Mouse (Mus musculus): ENCODE measurements around the gene Nfe2l2. TPM values are rescaled to one million over a fixed set of nuclear protein-coding genes. Genes with fewer than 3 reads are reported as not detected.

Nfe2l2 gene
- total and polyA plus RNA-seq, 2 experiments from 2014 or later: 7.6 to 12.6 TPM

DNA sequence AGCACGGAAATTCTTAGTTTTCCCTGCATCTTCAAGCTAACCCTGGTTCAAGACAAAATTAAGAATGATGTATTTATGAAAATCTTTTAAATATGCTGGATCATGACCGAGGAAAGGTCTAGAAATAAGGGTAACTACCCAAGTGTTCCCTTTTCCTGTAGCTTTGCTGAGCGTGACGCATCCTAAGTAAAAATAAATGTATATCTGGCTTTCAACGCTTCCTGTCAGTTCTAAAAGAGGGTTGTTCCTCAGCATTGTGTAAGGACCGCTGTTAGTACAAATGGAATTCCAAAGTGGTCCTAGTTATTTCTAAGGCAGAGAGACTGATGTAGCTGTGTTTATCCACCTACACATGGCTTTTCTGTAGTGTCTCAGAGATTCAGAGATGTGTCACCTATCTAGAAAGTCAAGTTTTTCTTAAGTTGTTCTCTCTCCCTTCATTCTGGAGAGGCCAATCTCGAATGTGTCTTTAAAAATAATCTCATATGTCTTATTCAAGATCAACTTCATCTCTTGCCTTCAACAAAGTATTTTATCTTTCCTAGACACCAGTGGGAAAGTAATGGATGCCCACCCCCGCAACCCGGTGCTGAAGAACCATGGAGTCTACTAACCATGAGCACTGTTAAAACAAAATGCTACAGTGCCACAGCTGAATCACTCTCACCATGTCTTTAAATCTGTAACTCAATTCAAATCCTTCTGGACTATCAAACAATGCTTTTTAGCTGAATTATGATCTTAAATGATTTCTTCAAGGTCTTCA is 2.4 kb downstream of the Nfe2l2 start:
- Histone ChIP-seq H3K27me3 (ENCODE audit: insufficient read depth, low read length) (0 out of 2 replicates have a peak, but pooled peaks cover 4% of the 10 kb centered on the region), H3K27ac (ENCODE audit: low read depth, low read length) (no peak overlapping the region), H3K36me3 (ENCODE audit: insufficient read depth) (no peaks in the 10 kb centered on the region), H3K9ac (no peak overlapping the region), H3K4me3 (ENCODE audit: low read depth, low read length) (no peak overlapping the region), H3K4me1 (ENCODE audit: insufficient read depth) (peaks cover 5% of the 10 kb centered on the region; the same call in 1 of the 2 replicates), H3K4me2 (ENCODE audit: low read depth) (0 out of 2 replicates have a peak overlapping the region, but pooled peaks have one; percentile 79), H3K9me3 (ENCODE audit: low read length) (no peaks in the 10 kb centered on the region)
- ATAC-seq (no peak), DNase-seq (no peak)
- 79% methylated on average over 9 of the region's 9 CpGs for WGBS
- no peak for TF ChIP-seq CTCF (IDR thresholded peaks at IDR 0.05; ENCODE audit: low read depth)

DNA sequence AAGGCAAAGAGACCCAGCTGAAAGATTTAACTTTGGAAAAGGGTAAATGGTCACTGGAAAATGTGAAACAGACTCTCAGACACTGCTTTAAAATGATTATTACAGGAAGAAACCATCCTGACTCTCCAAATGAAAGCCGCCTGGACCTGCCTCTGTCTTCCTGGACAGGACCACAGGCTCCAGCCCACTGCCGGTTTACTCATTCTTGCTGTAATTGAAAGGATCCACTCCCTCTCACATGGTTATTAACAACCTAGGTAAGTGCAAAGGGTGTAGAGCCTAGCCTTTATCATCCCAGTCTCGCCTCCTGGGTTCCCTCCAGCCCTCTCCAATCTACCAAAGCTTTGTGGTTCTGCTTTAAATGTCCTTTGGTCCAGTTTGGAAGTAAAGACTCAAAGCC is 3.2 kb downstream of the Nfe2l2 start:
- no peak overlapping the region for H3K9ac ChIP-seq
- no peak overlapping the region for H3K4me2 ChIP-seq (ENCODE audit: low read depth)
- ATAC-seq: no peak
- no peaks in the 10 kb centered on the region for H3K36me3 ChIP-seq (ENCODE audit: insufficient read depth)
- WGBS: 81% methylated on average over 3 of the region's 3 CpGs
- no peak for TF ChIP-seq CTCF (IDR thresholded peaks at IDR 0.05; ENCODE audit: low read depth)
- no peak for DNase-seq
- H3K4me1 ChIP-seq (ENCODE audit: insufficient read depth): peaks cover 5% of the 10 kb centered on the region; the same call in 1 of the 2 replicates
- H3K27me3 ChIP-seq (ENCODE audit: insufficient read depth, low read length): 0 out of 2 replicates have a peak, but pooled peaks cover 4% of the 10 kb centered on the region
- H3K4me3 ChIP-seq (ENCODE audit: low read depth, low read length): no peak overlapping the region
- no peak overlapping the region for H3K27ac ChIP-seq (ENCODE audit: low read depth, low read length)
- H3K9me3 ChIP-seq (ENCODE audit: low read length): no peaks in the 10 kb centered on the region

DNA sequence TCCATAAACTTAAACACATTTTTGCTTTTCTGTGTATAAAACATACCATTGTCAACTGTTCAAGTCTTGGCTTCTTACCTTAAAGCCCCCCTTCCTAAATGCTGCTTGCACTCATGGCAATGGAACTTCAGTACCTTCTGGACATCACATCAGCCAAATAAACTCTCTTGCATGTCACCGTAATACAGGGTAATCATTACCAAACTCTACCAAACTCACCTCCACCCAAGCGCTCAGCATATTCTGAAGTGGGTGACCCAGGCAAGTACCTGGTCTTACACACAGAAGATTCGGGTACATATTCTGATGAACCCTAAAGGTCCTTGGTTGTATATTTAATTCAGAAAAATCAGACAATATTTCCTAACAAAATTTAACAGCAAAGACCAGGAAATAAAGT is 3.9 kb downstream of the Nfe2l2 start:
- no peak overlapping the region for H3K9ac ChIP-seq
- 0 out of 2 replicates have a peak, but pooled peaks cover 4% of the 10 kb centered on the region for H3K27me3 ChIP-seq (ENCODE audit: insufficient read depth, low read length)
- H3K4me2 ChIP-seq (ENCODE audit: low read depth): no peak overlapping the region
- no peak overlapping the region for H3K27ac ChIP-seq (ENCODE audit: low read depth, low read length)
- ATAC-seq (no peak), DNase-seq (no peak)
- no peak for TF ChIP-seq CTCF (IDR thresholded peaks at IDR 0.05; ENCODE audit: low read depth)
- H3K4me1 ChIP-seq (ENCODE audit: insufficient read depth): peaks cover 5% of the 10 kb centered on the region; the same call in 1 of the 2 replicates
- H3K4me3 ChIP-seq (ENCODE audit: low read depth, low read length): no peak overlapping the region
- H3K9me3 ChIP-seq (ENCODE audit: low read length): no peaks in the 10 kb centered on the region
- H3K36me3 ChIP-seq (ENCODE audit: insufficient read depth): no peaks in the 10 kb centered on the region
- WGBS: 98% methylated on average over 3 of the region's 3 CpGs

DNA sequence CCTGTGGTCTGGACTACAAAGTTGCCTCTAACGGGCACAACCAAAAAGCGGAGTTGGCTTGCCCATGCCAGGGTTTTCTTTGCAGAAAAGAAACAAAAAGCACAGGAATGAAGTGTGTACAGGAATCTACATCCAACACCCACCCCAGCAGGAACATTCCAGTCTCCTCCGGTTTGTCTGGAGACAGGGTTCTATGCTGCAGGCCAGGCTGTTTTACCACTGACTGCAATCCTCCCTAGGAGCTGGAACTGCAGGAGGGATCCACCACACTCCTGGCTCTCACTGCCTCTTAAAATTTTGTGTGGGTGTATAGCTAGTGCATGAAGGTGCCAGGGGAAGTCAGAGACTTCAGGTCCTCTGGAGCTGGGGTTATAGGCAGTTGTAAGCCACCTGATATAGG is 5.6 kb downstream of the Nfe2l2 start:
- Histone ChIP-seq H3K27ac (ENCODE audit: low read depth, low read length) (no peak overlapping the region), H3K4me1 (ENCODE audit: insufficient read depth) (no peaks in the 10 kb centered on the region; the same call in 1 of the 2 replicates), H3K4me3 (ENCODE audit: low read depth, low read length) (no peak overlapping the region), H3K9ac (no peak overlapping the region), H3K27me3 (ENCODE audit: insufficient read depth, low read length) (no peaks in the 10 kb centered on the region), H3K9me3 (ENCODE audit: low read length) (no peaks in the 10 kb centered on the region), H3K36me3 (ENCODE audit: insufficient read depth) (no peaks in the 10 kb centered on the region), H3K4me2 (ENCODE audit: low read depth) (no peak overlapping the region)
- WGBS: 64% methylated on average over 3 of the region's 3 CpGs
- DNase-seq (no peak), ATAC-seq (no peak; the same call in 1 of the 2 replicates)
- no peak for TF ChIP-seq CTCF (IDR thresholded peaks at IDR 0.05; ENCODE audit: low read depth)

DNA sequence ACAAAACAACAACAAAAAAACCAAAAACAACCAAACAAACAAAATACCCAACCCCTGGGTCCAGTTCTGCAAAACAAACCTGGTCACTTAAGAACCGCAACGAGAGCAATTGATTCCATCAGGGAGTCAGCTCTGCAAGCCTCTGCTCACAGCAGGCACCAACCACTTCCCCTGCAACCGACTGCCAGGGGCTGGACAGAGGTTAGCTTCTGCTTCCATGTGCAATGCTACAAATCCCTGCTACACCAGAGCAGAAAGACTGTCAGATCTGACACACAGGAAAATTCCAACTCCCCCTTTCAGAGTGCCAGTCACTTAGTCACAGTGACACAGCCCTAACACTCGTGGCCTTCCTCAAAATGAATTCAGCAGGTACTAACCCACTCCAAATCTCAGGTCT is 6.4 kb downstream of the Nfe2l2 start:
- H3K36me3 ChIP-seq (ENCODE audit: insufficient read depth): no peaks in the 10 kb centered on the region
- H3K9ac ChIP-seq: no peak overlapping the region
- no peak overlapping the region for H3K27ac ChIP-seq (ENCODE audit: low read depth, low read length)
- WGBS: 35% methylated on average over 4 of the region's 4 CpGs
- no peaks in the 10 kb centered on the region for H3K27me3 ChIP-seq (ENCODE audit: insufficient read depth, low read length)
- H3K9me3 ChIP-seq (ENCODE audit: low read length): no peaks in the 10 kb centered on the region
- ATAC-seq: no peak
- no peak for DNase-seq
- no peak overlapping the region for H3K4me2 ChIP-seq (ENCODE audit: low read depth)
- no peak overlapping the region for H3K4me3 ChIP-seq (ENCODE audit: low read depth, low read length)
- H3K4me1 ChIP-seq (ENCODE audit: insufficient read depth): no peaks in the 10 kb centered on the region; the same call in 1 of the 2 replicates
- no peak for TF ChIP-seq CTCF (IDR thresholded peaks at IDR 0.05; ENCODE audit: low read depth)

DNA sequence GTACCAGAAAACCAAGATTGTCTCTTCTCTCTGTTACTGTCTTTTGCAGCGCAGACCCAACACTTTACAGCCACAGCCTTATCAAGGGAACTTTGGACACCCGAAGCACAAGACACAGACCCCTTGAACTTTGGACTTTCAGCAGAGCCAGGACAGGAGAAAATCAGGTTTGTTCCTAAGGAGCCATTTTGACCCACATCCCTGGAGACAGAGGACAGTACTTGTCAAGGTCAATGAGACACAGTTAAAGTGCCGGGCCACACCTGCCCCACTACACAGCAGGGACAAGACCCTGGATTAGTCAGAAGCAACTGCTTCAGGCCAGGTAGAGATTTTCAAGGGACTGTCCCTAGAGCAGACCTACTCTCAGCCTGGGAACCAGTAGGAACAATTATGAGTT is 7.2 kb downstream of the Nfe2l2 start:
- ATAC-seq (no peak), DNase-seq (no peak)
- 97% methylated on average over 3 of the region's 3 CpGs for WGBS
- TF ChIP-seq CTCF (IDR thresholded peaks at IDR 0.05; ENCODE audit: low read depth): no peak
- no peak overlapping the region for H3K9ac ChIP-seq
- H3K27ac ChIP-seq (ENCODE audit: low read depth, low read length): no peak overlapping the region
- H3K9me3 ChIP-seq (ENCODE audit: low read length): no peaks in the 10 kb centered on the region
- no peak overlapping the region for H3K4me2 ChIP-seq (ENCODE audit: low read depth)
- H3K27me3 ChIP-seq (ENCODE audit: insufficient read depth, low read length): no peaks in the 10 kb centered on the region
- no peaks in the 10 kb centered on the region for H3K36me3 ChIP-seq (ENCODE audit: insufficient read depth)
- H3K4me3 ChIP-seq (ENCODE audit: low read depth, low read length): no peak overlapping the region
- H3K4me1 ChIP-seq (ENCODE audit: insufficient read depth): no peaks in the 10 kb centered on the region; the same call in 1 of the 2 replicates

DNA sequence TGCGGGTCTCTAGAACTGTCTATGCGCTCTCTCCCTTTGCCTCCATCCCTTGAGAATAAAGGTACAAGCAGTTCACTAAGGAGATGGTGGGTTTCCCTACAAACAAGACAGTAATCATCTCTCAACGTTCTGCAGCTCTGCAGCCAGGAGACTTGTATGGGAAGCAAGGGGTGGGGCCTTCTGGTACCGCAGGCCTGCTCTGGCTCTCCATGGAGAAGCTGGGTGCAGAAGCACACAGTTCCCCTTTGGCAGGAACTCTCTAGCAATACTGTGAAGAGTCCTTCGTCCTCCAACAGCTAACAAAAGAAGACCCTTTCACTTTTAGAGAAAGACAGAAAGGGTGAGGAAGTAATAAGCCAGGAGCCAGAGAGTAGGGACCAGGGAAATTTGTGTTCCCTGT is 8.1 kb downstream of the Nfe2l2 start:
- 60% methylated on average over 5 of the region's 5 CpGs for WGBS
- H3K9me3 ChIP-seq (ENCODE audit: low read length): no peaks in the 10 kb centered on the region
- DNase-seq (no peak), ATAC-seq (no peak)
- H3K4me3 ChIP-seq (ENCODE audit: low read depth, low read length): no peak overlapping the region
- H3K27ac ChIP-seq (ENCODE audit: low read depth, low read length): no peak overlapping the region
- no peaks in the 10 kb centered on the region for H3K36me3 ChIP-seq (ENCODE audit: insufficient read depth)
- no peak overlapping the region for H3K4me2 ChIP-seq (ENCODE audit: low read depth)
- H3K9ac ChIP-seq: no peak overlapping the region
- no peak for TF ChIP-seq CTCF (IDR thresholded peaks at IDR 0.05; ENCODE audit: low read depth)
- no peaks in the 10 kb centered on the region for H3K27me3 ChIP-seq (ENCODE audit: insufficient read depth, low read length)
- no peaks in the 10 kb centered on the region; the same call in 1 of the 2 replicates for H3K4me1 ChIP-seq (ENCODE audit: insufficient read depth)

All from forebrain, postnatal 0 days (tissue).